Mouse (Mus musculus) limb, embryonic 12.5 days (tissue): Measurements from ENCODE around the gene Pgap1. TPM values are rescaled to one million over a fixed set of nuclear protein-coding genes. Genes with fewer than 3 reads are reported as not detected.

Experiments
- ATAC-seq: fragments of 200-750 bp; cut with Nextera tagmentation; 2 replicates; pipeline ENCODE4 v1.8.0; 2017; ENCODE audit warnings: low read depth, moderate TSS enrichment; ENCODE audit not compliant: insufficient number of reproducible peaks, insufficient read depth, low FRiP score, low TSS enrichment
- H3K27ac ChIP-seq: fragments of 300-500 bp; sonication (generic); 2 replicates; pipeline ENCODE4 v1.5.1; 2016; ENCODE audit warnings: mild to moderate bottlenecking, moderate library complexity
- H3K27me3 ChIP-seq: fragments of 300-500 bp; sonication (generic); 2 replicates; pipeline ENCODE4 v1.6.1; 2016; ENCODE audit warnings: mild to moderate bottlenecking, moderate library complexity
- H3K36me3 ChIP-seq: fragments of 300-500 bp; sonication (generic); 2 replicates; pipeline ENCODE4 v1.6.1; 2016; ENCODE audit warnings: mild to moderate bottlenecking, moderate library complexity
- H3K4me1 ChIP-seq: fragments of 300-500 bp; sonication (generic); replicated peaks from 2 replicates; pipeline ENCODE4 v1.6.1; 2016
- H3K4me2 ChIP-seq: fragments of 300-500 bp; sonication (generic); 2 replicates; pipeline ENCODE4 v1.6.1; 2016; ENCODE audit warnings: mild to moderate bottlenecking, moderate library complexity
- H3K4me3 ChIP-seq: fragments of 300-500 bp; sonication (generic); replicated peaks from 2 replicates; pipeline ENCODE4 v1.5.1; 2016; ENCODE audit warnings: mild to moderate bottlenecking
- H3K9ac ChIP-seq: fragments of 300-500 bp; sonication (generic); replicated peaks from 2 replicates; pipeline ENCODE4 v1.6.1; 2016; ENCODE audit warnings: mild to moderate bottlenecking, moderate library complexity
- H3K9me3 ChIP-seq: fragments of 300-500 bp; sonication (generic); 2 replicates; pipeline ENCODE4 v1.6.1; 2016; ENCODE audit warnings: mild to moderate bottlenecking, moderate library complexity
- WGBS: fragments of 180-500 bp; shearing (Covaris S2); methylation state at CpG from one replicate; pipeline ENCODE4 v1.1.7; 2016; 5-methylcytosine and 5-hydroxymethylcytosine counted together
- polyA plus RNA-seq: library from polyadenylated mRNA; unstranded; fragments of >200 nt; fragmentation: Nextera tagmentation; extraction: Ambion mirVana; gene quantifications from 2 replicates; pipeline ENCODE4 v1.2.1, GENCODE M21; 2016

Gene Pgap1
- polyA plus RNA-seq, 1 experiment from 2014 or later: 6.9 TPM

DNA sequence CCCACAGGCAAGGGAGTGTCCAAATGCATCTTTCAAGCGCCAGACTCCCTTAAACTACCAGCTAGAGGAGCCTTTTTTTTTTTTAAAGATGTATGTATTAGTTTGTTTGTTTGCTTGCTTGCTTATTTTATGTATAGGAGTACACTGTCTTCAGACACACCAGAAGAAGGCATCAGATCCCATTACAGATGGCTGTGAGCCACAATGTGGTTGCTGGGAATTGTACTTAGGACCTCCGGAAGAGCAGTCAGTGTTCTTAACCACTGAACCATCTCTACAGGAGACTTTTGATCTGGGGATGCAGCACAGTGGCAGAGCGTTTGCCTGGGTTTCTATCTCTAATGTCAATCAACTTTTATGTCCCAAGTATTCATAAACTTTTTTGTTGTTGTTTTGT is 118.4 kb downstream of the Pgap1 start:
- 59% methylated on average over 3 of the region's 3 CpGs for WGBS
- Histone ChIP-seq H3K27me3 (no peaks in the 10 kb centered on the region), H3K4me3 (peak overlapping the region; percentile 61), H3K36me3 (peaks cover 5% of the 10 kb centered on the region; the same call in 1 of the 2 replicates), H3K9ac (peak overlapping the region; percentile 79), H3K4me2 (peak overlapping the region; percentile 66), H3K4me1 (peaks cover 4% of the 10 kb centered on the region; the same call in 1 of the 2 replicates), H3K9me3 (no peaks in the 10 kb centered on the region), H3K27ac (no peak overlapping the region)
- ATAC-seq: no peak; the same call in 1 of the 2 replicates

DNA sequence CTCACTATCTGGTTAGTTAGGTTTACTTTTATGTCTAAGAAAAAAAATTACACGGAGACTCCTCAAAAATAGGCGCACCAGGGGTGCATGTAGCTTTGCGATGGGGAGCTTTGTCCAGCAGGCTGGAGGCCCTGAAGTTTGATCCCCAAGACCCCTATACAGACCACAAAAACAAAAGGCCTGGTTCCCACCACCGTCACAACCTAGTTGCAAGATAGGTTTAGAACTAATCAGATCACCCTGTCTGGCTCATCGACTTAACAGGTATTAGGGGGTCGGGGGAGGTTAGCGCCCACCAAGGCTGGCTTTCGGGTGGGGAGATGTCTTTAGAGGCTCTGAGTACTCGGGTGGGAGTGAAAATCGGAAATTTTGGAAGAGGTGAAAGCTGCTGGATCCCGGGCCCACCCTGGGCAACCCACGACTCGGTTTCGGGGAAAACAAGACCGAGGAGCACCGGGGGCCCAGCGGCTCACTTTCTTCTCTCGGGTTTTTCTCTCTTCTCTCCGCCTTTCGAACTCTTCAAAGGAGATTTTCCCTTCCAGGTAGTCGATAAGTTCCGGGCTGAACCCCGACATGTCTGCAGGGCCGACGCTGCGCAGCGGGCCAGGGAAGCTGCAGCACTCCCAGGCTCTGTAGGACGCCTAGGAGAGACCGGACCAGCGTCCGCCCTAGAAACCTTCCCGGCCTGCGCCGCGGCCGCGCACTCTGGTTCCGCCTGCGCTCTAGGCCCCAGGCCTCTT is 119.0 kb downstream of the Pgap1 start, which contains the start of gene Gtf3c3:
Gene Gtf3c3 (minus strand): TSS at position 632 of the 740 bp plus-strand sequence.
- ATAC-seq: peak; percentile 95
- H3K27me3 ChIP-seq: no peaks in the 10 kb centered on the region
- H3K4me3 ChIP-seq: peak within 1 kb of the TSS; percentile 61
- WGBS: 3% methylated on average over 39 of the region's 39 CpGs
- H3K9ac ChIP-seq: peak within 1 kb of the TSS; percentile 79
- no peaks in the 10 kb centered on the region for H3K9me3 ChIP-seq
- H3K4me1 ChIP-seq: peaks cover 4% of the 10 kb centered on the region; the same call in 1 of the 2 replicates
- peaks cover 9% of the 10 kb centered on the region for H3K36me3 ChIP-seq
- H3K4me2 ChIP-seq: peak within 1 kb of the TSS; percentile 66
- peak within 1 kb of the TSS; percentile 62; the same call in 1 of the 2 replicates for H3K27ac ChIP-seq

Other genes with a start within 250 kb of the Pgap1 start
- gene Gtf3c3, start 118.7 kb downstream of the Pgap1 start, polyA plus RNA-seq: 34.4 and 35.8 TPM in 2 replicates